Mouse (Mus musculus): ENCODE measurements at regions not wholly inside any gene's neighbourhood (a gene's known extent, or its start where the extent isn't known, plus 50 kb on each side); places are given as distances from the start of the nearest gene placed in this dataset.

DNA sequence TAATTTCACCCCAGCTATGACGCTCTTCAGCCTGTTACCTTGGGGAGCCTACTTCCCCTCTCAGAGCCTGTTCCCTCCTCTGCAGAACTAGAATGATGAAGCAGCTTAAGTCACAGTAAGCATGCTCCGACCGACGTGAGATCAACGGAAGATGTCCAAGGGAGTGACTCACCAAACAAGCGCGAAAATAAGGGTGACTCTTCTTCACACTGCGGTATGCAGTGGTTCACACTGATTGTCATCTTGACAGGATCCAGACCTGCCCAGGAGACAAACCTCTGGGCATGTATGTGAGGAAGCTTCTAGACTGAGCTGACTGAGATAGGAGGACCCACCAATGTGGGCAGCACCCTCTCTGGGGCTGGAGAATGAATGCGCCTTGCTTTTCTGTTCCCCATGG, 116.3 kb upstream of the Tpm1 start:
- ATAC-seq (replicated peaks; ENCODE audit: insufficient number of reproducible peaks, insufficient read depth, low FRiP score, low read depth), result no peak
- Histone ChIP-seq H3K27me3 (no peaks in the 10 kb centered on the region), H3K4me3 (no peak overlapping the region), H3K36me3 (no peaks in the 10 kb centered on the region), H3K9me3 (replicated peaks) (no peaks in the 10 kb centered on the region), H3K9ac (no peak overlapping the region), H3K4me1 (replicated peaks) (peaks cover 51% of the 10 kb centered on the region), H3K4me2 (no peak overlapping the region), H3K27ac (no peak overlapping the region)
- 77% methylated on average over 9 of the region's 9 CpGs for WGBS

DNA sequence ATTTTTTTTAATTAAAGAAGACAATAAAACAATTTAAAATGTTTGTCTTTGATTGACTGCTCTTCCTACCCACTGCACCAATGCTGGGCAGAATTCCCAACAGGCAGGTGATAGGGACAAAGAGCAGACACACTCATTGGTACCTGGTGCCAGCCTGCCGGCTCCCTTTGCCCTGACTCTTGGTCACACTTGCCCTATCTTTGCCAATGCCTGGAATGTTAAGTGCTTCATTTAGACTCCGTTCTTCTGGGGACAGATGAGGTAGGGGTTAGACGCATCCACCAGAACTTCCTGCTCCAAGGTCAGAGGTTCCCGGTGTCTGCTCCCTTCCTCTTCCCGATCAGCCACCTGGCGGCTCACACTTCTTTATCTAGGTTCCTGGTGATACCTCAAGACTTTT, 114.5 kb upstream of the Tpm1 start:
- 16% methylated on average over 6 of the region's 6 CpGs for WGBS
- peak overlapping the region; percentile 59 for H3K27ac ChIP-seq
- no peaks in the 10 kb centered on the region for H3K9me3 ChIP-seq (replicated peaks)
- peak; percentile 54 for ATAC-seq (replicated peaks; ENCODE audit: insufficient number of reproducible peaks, insufficient read depth, low FRiP score, low read depth)
- H3K9ac ChIP-seq, result no peak overlapping the region
- no peak overlapping the region for H3K4me3 ChIP-seq
- peaks cover 42% of the 10 kb centered on the region for H3K4me1 ChIP-seq (replicated peaks)
- H3K27me3 ChIP-seq, result no peaks in the 10 kb centered on the region
- H3K36me3 ChIP-seq, result no peaks in the 10 kb centered on the region
- H3K4me2 ChIP-seq, result no peak overlapping the region

GRCm38 (mm10) chr9:67160785-67161455, 111.7 kb upstream of the Tpm1 start:
- ATAC-seq (replicated peaks; ENCODE audit: insufficient number of reproducible peaks, insufficient read depth, low FRiP score, low read depth), result peak; percentile 47; the same call in 1 of the 2 replicates
- Histone ChIP-seq H3K4me1 (replicated peaks) (peaks cover 40% of the 10 kb centered on the region), H3K9me3 (replicated peaks) (no peaks in the 10 kb centered on the region), H3K4me3 (no peak overlapping the region), H3K4me2 (peak overlapping the region; percentile 5; the same call in 1 of the 2 replicates), H3K27ac (peak overlapping the region; percentile 94), H3K36me3 (no peaks in the 10 kb centered on the region), H3K27me3 (no peaks in the 10 kb centered on the region), H3K9ac (no peak overlapping the region)
- WGBS, result 31% methylated on average over 3 of the region's 3 CpGs

DNA sequence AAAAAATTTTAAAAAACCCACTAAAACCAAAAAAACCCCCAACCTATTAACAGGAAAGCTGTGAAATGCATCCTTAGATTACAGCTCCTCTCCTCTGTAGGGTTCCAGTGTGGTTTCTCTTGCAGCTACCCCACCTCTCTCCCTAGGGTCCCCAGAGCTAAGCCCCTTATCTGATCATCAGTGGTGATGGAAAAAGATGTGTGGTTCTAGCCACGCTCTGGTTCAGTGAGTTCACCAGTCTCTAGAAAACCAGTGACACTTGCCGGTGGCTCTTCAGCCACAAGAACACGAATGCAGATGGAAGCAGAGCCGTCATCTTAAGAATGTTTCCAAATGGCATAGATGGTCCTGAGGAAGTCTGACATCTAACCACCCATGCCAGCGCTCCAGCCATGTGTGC, 111.1 kb upstream of the Tpm1 start:
- ATAC-seq (replicated peaks; ENCODE audit: insufficient number of reproducible peaks, insufficient read depth, low FRiP score, low read depth), result no peak
- Histone ChIP-seq H3K27me3 (no peaks in the 10 kb centered on the region), H3K4me3 (no peak overlapping the region), H3K9me3 (replicated peaks) (no peaks in the 10 kb centered on the region), H3K4me1 (replicated peaks) (peaks cover 40% of the 10 kb centered on the region), H3K36me3 (no peaks in the 10 kb centered on the region), H3K9ac (no peak overlapping the region), H3K4me2 (no peak overlapping the region), H3K27ac (peak overlapping the region; percentile 94)
- 74% methylated on average over 5 of the region's 5 CpGs for WGBS

DNA sequence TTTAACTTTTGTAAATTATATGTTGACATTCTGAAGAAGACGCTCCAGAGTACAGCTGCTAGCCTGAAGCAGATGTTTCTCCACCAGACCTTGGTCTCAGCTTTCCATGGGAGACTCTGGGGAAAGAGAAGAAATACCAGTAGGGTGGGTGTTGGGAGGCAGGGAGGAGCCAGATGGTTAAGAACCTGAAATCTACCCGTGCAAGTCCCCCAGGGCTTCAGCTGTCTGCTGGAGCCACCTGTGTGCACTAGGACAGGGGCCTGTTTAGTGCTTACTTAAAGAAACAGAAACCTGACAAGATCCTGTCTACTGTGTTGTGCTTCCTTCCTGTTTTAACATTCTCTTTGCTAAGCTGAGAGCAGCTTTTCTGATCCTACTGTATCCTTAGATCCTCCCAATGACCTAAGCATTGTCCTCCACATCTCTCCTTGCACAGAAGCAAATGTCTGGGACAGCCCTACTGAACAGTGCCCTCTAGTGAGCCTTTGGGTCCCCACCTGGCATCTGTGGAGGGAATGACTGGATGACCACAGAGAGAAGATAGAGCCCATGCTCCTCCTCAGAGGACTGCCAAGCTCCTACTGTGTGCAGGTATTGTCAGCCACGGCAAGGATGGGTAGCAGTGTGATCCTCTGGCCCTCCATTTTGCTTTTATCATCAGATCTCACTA, 107.5 kb upstream of the Tpm1 start:
- no peaks in the 10 kb centered on the region for H3K36me3 ChIP-seq
- H3K4me3 ChIP-seq, result no peak overlapping the region
- H3K9ac ChIP-seq, result no peak overlapping the region
- 57% methylated on average over 3 of the region's 3 CpGs for WGBS
- no peaks in the 10 kb centered on the region for H3K27me3 ChIP-seq
- peaks cover 31% of the 10 kb centered on the region for H3K4me1 ChIP-seq (replicated peaks)
- no peak for ATAC-seq (replicated peaks; ENCODE audit: insufficient number of reproducible peaks, insufficient read depth, low FRiP score, low read depth)
- no peak overlapping the region for H3K4me2 ChIP-seq
- no peaks in the 10 kb centered on the region for H3K9me3 ChIP-seq (replicated peaks)
- H3K27ac ChIP-seq, result 0 out of 2 replicates have a peak overlapping the region, but pooled peaks have one; percentile 12

DNA sequence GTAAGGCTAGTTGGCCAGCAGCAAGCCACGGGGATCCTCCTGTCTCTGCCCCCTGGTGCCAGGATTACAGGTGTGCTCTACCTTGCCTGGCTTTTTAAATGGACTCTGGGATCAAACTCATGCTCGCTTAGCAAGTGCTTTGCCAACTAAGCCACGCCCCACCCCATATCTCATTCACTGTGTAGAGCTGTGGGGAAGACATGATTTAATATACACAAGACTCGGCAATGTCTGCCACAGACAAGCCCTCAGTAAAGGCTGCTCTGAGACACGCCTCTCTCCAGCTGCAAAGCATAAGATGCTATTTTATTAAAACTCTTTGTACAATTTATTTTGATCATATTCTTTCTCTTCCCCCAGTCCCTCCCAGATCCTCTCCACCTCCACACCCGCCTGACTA, 104.9 kb upstream of the Tpm1 start:
- H3K9ac ChIP-seq, result no peak overlapping the region
- WGBS, result 68% methylated on average over 6 of the region's 6 CpGs
- no peak overlapping the region for H3K27ac ChIP-seq
- H3K4me1 ChIP-seq (replicated peaks), result peaks cover 13% of the 10 kb centered on the region; the same call in 1 of the 2 replicates
- no peak for ATAC-seq (replicated peaks; ENCODE audit: insufficient number of reproducible peaks, insufficient read depth, low FRiP score, low read depth)
- H3K4me3 ChIP-seq, result no peak overlapping the region
- no peaks in the 10 kb centered on the region for H3K27me3 ChIP-seq
- H3K9me3 ChIP-seq (replicated peaks), result no peaks in the 10 kb centered on the region
- H3K4me2 ChIP-seq, result no peak overlapping the region
- H3K36me3 ChIP-seq, result no peaks in the 10 kb centered on the region

GRCm38 (mm10) chr9:67153333-67153732, 104.1 kb upstream of the Tpm1 start:
- Histone ChIP-seq H3K4me1 (replicated peaks) (peaks cover 13% of the 10 kb centered on the region; the same call in 1 of the 2 replicates), H3K9me3 (replicated peaks) (no peaks in the 10 kb centered on the region), H3K9ac (no peak overlapping the region), H3K36me3 (no peaks in the 10 kb centered on the region), H3K27me3 (no peaks in the 10 kb centered on the region), H3K27ac (no peak overlapping the region), H3K4me2 (no peak overlapping the region), H3K4me3 (no peak overlapping the region)
- no peak for ATAC-seq (replicated peaks; ENCODE audit: insufficient number of reproducible peaks, insufficient read depth, low FRiP score, low read depth)
- WGBS, result 84% methylated on average over 4 of the region's 4 CpGs

- H3K27ac ChIP-seq, result no peak overlapping the region
- 61% methylated on average over 7 of the region's 7 CpGs for WGBS
Measured at GRCm38 (mm10) chr9:67147656-67148055, 98.5 kb upstream of the Tpm1 start.

GRCm38 (mm10) chr9:67145392-67145791, 96.2 kb upstream of the Tpm1 start:
- no peak overlapping the region for H3K27ac ChIP-seq
- ATAC-seq (replicated peaks; ENCODE audit: insufficient number of reproducible peaks, insufficient read depth, low FRiP score, low read depth), result peak; percentile 28; the same call in 1 of the 2 replicates
- H3K4me1 ChIP-seq (replicated peaks), result peaks cover 15% of the 10 kb centered on the region
- no peak overlapping the region for H3K9ac ChIP-seq
- H3K4me3 ChIP-seq, result no peak overlapping the region
- H3K27me3 ChIP-seq, result no peaks in the 10 kb centered on the region
- no peaks in the 10 kb centered on the region for H3K36me3 ChIP-seq
- WGBS, result 39% methylated on average over 6 of the region's 6 CpGs
- H3K4me2 ChIP-seq, result no peak overlapping the region
- H3K9me3 ChIP-seq (replicated peaks), result no peaks in the 10 kb centered on the region

More at GRCm38 (mm10) chr9:67147656-67148055, 98.5 kb upstream of the Tpm1 start:
- no peak overlapping the region for H3K4me3 ChIP-seq
- H3K4me2 ChIP-seq, result no peak overlapping the region
- no peaks in the 10 kb centered on the region for H3K27me3 ChIP-seq
- ATAC-seq (replicated peaks; ENCODE audit: insufficient number of reproducible peaks, insufficient read depth, low FRiP score, low read depth), result no peak
- peaks cover 11% of the 10 kb centered on the region for H3K4me1 ChIP-seq (replicated peaks)
- H3K9me3 ChIP-seq (replicated peaks), result no peaks in the 10 kb centered on the region
- H3K36me3 ChIP-seq, result no peaks in the 10 kb centered on the region
- H3K9ac ChIP-seq, result no peak overlapping the region

- Histone ChIP-seq H3K27ac (no peak overlapping the region), H3K4me3 (no peak overlapping the region), H3K4me1 (replicated peaks) (peaks cover 21% of the 10 kb centered on the region), H3K9ac (no peak overlapping the region), H3K36me3 (no peaks in the 10 kb centered on the region), H3K4me2 (no peak overlapping the region), H3K27me3 (no peaks in the 10 kb centered on the region), H3K9me3 (replicated peaks) (no peaks in the 10 kb centered on the region)
- ATAC-seq (replicated peaks; ENCODE audit: insufficient number of reproducible peaks, insufficient read depth, low FRiP score, low read depth), result no peak
Measured at GRCm38 (mm10) chr9:67144511-67144910, 95.3 kb upstream of the Tpm1 start.

DNA sequence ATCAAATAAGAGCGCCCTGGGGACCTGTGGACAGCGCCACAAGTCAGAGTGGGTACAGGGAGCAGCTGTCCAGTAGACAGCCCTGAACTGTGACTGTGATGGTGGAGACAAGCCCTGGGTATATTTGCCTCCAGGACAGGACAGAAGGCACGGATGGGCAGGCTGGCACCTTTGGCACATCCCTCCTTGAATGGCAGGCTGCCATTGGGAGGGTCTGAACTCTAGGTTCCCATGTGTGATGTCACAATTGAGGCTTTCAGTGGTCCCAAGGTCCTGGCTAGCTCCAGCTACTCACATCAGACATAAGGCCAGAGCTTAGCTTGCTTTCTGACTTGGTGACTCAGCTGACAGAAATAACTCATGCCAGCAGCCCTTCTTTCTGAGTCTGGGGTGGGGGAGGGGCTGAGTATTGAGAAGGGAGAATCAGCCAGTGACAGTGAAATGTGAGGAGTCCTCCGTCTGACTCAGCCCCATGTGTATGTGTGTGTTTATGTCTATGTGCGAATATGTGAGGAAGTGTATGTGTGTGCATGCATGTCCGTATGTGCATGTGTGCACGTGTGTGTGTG, 91.2 kb upstream of the Tpm1 start:
- no peaks in the 10 kb centered on the region for H3K9me3 ChIP-seq (replicated peaks)
- H3K27me3 ChIP-seq, result no peaks in the 10 kb centered on the region
- ATAC-seq (replicated peaks; ENCODE audit: insufficient number of reproducible peaks, insufficient read depth, low FRiP score, low read depth), result peak; percentile 72
- H3K4me3 ChIP-seq, result no peak overlapping the region
- peaks cover 27% of the 10 kb centered on the region for H3K4me1 ChIP-seq (replicated peaks)
- 47% methylated on average over 7 of the region's 7 CpGs for WGBS
- no peaks in the 10 kb centered on the region for H3K36me3 ChIP-seq
- H3K4me2 ChIP-seq, result no peak overlapping the region
- no peak overlapping the region for H3K9ac ChIP-seq
- H3K27ac ChIP-seq, result peak overlapping the region; percentile 80
